7 mouse cellular contexts compared by ENCODE assay signal in the genomic region with DNA sequence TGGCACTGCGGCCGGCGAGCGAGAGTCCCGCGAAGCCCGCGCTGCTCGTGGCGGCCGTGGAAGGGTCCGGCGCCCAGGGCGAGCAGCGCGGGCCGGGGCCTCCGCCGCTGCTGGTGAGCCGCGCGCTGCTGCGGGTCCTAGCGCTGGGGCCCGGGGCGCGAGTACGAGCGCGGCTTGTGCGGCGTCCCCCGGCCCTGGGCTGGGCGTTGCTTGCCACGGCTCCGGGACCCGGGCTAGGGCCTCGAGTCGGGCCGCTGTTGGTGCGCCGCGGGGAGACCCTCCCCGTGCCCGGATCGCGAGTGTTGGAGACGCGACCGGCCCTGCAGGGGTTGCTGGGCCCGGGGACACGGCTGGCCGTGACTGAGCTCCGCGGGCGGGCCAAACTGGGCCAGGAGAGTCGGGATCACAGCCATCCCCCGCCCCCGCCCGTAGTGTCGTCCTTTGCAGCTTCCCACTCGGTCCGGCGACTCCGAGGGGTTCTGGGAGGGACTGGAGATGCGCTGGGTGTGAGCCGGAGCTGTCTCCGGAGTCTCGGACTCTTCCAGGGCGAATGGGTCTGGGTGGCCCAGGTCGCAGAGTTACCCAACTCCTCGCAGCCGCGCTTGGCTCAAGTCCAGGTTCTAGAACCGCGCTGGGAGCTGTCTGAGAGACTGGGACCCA. TPM values are rescaled to one million over a fixed set of nuclear protein-coding genes. Genes with fewer than 3 reads are reported as not detected.
A peak's percentile ranks its signal among the peaks of the same experiment; 100 is the strongest.
DNase-seq lines count a peak whose midpoint lies in the region; ATAC-seq and TF ChIP-seq lines count a peak whose summit lies in the region.

No protein-coding gene starts in this region.

- peak overlapping the region; percentile 87 for H3K4me2 ChIP-seq in embryonic facial prominence, embryonic 11.5 days (ENCODE audit: low read depth, low read length)
- H3K4me2 ChIP-seq in heart, embryonic 15.5 days: peak overlapping the region; percentile 90

- no peak overlapping the region for H3K27ac ChIP-seq in ES-Bruce4 (ENCODE audit: insufficient read depth, low read length)
- H3K27ac ChIP-seq in embryonic facial prominence, embryonic 11.5 days (replicated peaks; ENCODE audit: low read depth, low read length): peak overlapping the region; percentile 56; the same call in 1 of the 2 replicates
- peak overlapping the region; percentile 80 for H3K27ac ChIP-seq in heart, embryonic 15.5 days
- peak overlapping the region; percentile 80 for H3K27ac ChIP-seq in spleen, adult 2 months (ENCODE audit: insufficient read depth, low read length)

- TF ChIP-seq POLR2A in ES-Bruce4 (IDR thresholded peaks at IDR 0.05; ENCODE audit: insufficient read depth, low read length): no peak
- TF ChIP-seq POLR2A in spleen, adult 2 months (IDR thresholded peaks at IDR 0.05; ENCODE audit: low read depth, low read length): no peak

- H3K9ac ChIP-seq in ES-Bruce4 (ENCODE audit: low read depth, poor library complexity, severe bottlenecking): peak overlapping the region; percentile 98
- H3K9ac ChIP-seq in embryonic facial prominence, embryonic 11.5 days (replicated peaks; ENCODE audit: low read length): peak overlapping the region; percentile 85
- peak overlapping the region; percentile 78 for H3K9ac ChIP-seq in heart, embryonic 15.5 days

- no peaks in the 10 kb centered on the region for H3K9me3 ChIP-seq in ES-Bruce4 (replicated peaks; ENCODE audit: control insufficient read depth, insufficient read depth, low read length, poor library complexity, severe bottlenecking)
- no peaks in the 10 kb centered on the region for H3K9me3 ChIP-seq in embryonic facial prominence, embryonic 11.5 days (replicated peaks; ENCODE audit: control insufficient read depth, low read length)
- no peaks in the 10 kb centered on the region for H3K9me3 ChIP-seq in heart, embryonic 15.5 days (replicated peaks)

- peak overlapping the region; percentile 84 for H3K4me3 ChIP-seq in ES-Bruce4 (ENCODE audit: low read depth, low read length)
- peak overlapping the region; percentile 97 for H3K4me3 ChIP-seq in embryonic facial prominence, embryonic 11.5 days (ENCODE audit: low read depth, low read length)
- H3K4me3 ChIP-seq in heart, embryonic 15.5 days: peak overlapping the region; percentile 98
- peak overlapping the region; percentile 98 for H3K4me3 ChIP-seq in spleen, adult 2 months (ENCODE audit: extremely low read depth, insufficient read depth, insufficient read length)

- no peak for TF ChIP-seq CTCF in ES-Bruce4 (IDR thresholded peaks at IDR 0.05; ENCODE audit: low read depth, low read length)
- TF ChIP-seq CTCF in spleen, adult 2 months (IDR thresholded peaks at IDR 0.05; ENCODE audit: extremely low read depth, insufficient read depth, insufficient read length, insufficient replicate concordance): no peak

- 0 out of 2 replicates have a peak, but pooled peaks cover 5% of the 10 kb centered on the region for H3K36me3 ChIP-seq in ES-Bruce4 (ENCODE audit: control insufficient read depth, insufficient read depth, low read length, poor library complexity, severe bottlenecking)
- no peaks in the 10 kb centered on the region; the same call in none of the 2 replicates for H3K36me3 ChIP-seq in embryonic facial prominence, embryonic 11.5 days (replicated peaks; ENCODE audit: control insufficient read depth, insufficient read depth, low read depth, low read length)
- peaks cover 24% of the 10 kb centered on the region for H3K36me3 ChIP-seq in heart, embryonic 15.5 days
- H3K36me3 ChIP-seq in spleen, adult 2 months (ENCODE audit: control insufficient read depth, insufficient read depth, low read length): peaks cover 9% of the 10 kb centered on the region

- peak; percentile 56; the same call in 1 of the 2 replicates for ATAC-seq in embryonic facial prominence, embryonic 11.5 days (replicated peaks; ENCODE audit: insufficient number of reproducible peaks, low FRiP score, low TSS enrichment, low read depth)
- ATAC-seq in heart, embryonic 15.5 days (replicated peaks; ENCODE audit: insufficient number of reproducible peaks, insufficient read depth, low FRiP score, low read depth): peak; percentile 69

- no peaks in the 10 kb centered on the region for H3K27me3 ChIP-seq in ES-Bruce4 (ENCODE audit: control insufficient read depth, insufficient read depth, low read length, poor library complexity, severe bottlenecking)
- H3K27me3 ChIP-seq in embryonic facial prominence, embryonic 11.5 days (ENCODE audit: control insufficient read depth, insufficient read depth, low read length): no peaks in the 10 kb centered on the region
- no peaks in the 10 kb centered on the region for H3K27me3 ChIP-seq in heart, embryonic 15.5 days
- no peaks in the 10 kb centered on the region for H3K27me3 ChIP-seq in spleen, adult 2 months (ENCODE audit: control insufficient read depth, insufficient read depth, low read length)

- WGBS in embryonic facial prominence, embryonic 11.5 days: under 1% methylated on average over 75 of the region's 76 CpGs
- 0% methylated on average over 65 of the region's 76 CpGs for WGBS in heart, embryonic 15.5 days
- WGBS in spleen, adult 2 months: under 1% methylated on average over 71 of the region's 76 CpGs

- no peak for TF ChIP-seq EP300 in ES-Bruce4 (IDR thresholded peaks at IDR 0.05; ENCODE audit: insufficient read depth, low read depth, low read length)

- no peaks in the 10 kb centered on the region for H3K4me1 ChIP-seq in ES-Bruce4 (ENCODE audit: control insufficient read depth, insufficient read depth, low read length)
- no peaks in the 10 kb centered on the region for H3K4me1 ChIP-seq in embryonic facial prominence, embryonic 11.5 days (ENCODE audit: control insufficient read depth, insufficient read depth, low read length)
- peaks cover 16% of the 10 kb centered on the region for H3K4me1 ChIP-seq in heart, embryonic 15.5 days (replicated peaks)
- H3K4me1 ChIP-seq in spleen, adult 2 months (ENCODE audit: control insufficient read depth, insufficient read depth, insufficient read length): peaks cover 7% of the 10 kb centered on the region; the same call in 1 of the 2 replicates

- peak; percentile 60 for DNase-seq in 416B (ENCODE audit: low read depth)
- peak; percentile 10 for DNase-seq in embryonic facial prominence, embryonic 11.5 days (ENCODE audit: low spot score)
- peak; percentile 77 for DNase-seq in kidney, postnatal 10 days
- DNase-seq in lung, postnatal 36 days: peak; percentile 43
- DNase-seq in spleen, adult 2 months (ENCODE audit: low read depth in 1 of 2, low spot score in 2 of 2): no peak

RNA-seq across cellular contexts. Expression of gene Pex6, which starts 0.5 kb away (rescaled TPM):
- 13.0 and 13.4 TPM in 2 replicates for polyA plus RNA-seq in ES-Bruce4 (2011; ENCODE audit: insufficient read depth, insufficient read length, low read depth, missing spikeins)
- polyA plus RNA-seq in embryonic facial prominence, embryonic 11.5 days (2014; fragmentation: Nextera tagmentation; extraction: Ambion mirVana): 13.9 and 17.4 TPM in 2 replicates
- 10.5 and 19.0 TPM in 2 replicates for polyA plus RNA-seq in heart, embryonic 15.5 days (2015; fragmentation: Nextera tagmentation; extraction: Ambion mirVana)
- polyA plus RNA-seq in spleen, adult 2 months (2012; rRNA removed): 44.9 and 64.0 TPM in 2 replicates

RNA-seq across cellular contexts. Expression of gene Ppp2r5d, which starts 6.8 kb away (rescaled TPM):
- polyA plus RNA-seq in ES-Bruce4 (2011; ENCODE audit: insufficient read depth, insufficient read length, low read depth, missing spikeins): 97.3 and 99.4 TPM in 2 replicates
- polyA plus RNA-seq in embryonic facial prominence, embryonic 11.5 days (2014; fragmentation: Nextera tagmentation; extraction: Ambion mirVana): 111 and 115 TPM in 2 replicates
- 44.6 and 66.2 TPM in 2 replicates for polyA plus RNA-seq in heart, embryonic 15.5 days (2015; fragmentation: Nextera tagmentation; extraction: Ambion mirVana)
- 28.8 and 34.2 TPM in 2 replicates for polyA plus RNA-seq in spleen, adult 2 months (2012; rRNA removed)

RNA-seq across cellular contexts. Expression of gene Gnmt, which starts 17.2 kb away (rescaled TPM):
- 3.9 and 4.1 TPM in 2 replicates for polyA plus RNA-seq in ES-Bruce4 (2011; ENCODE audit: insufficient read depth, insufficient read length, low read depth, missing spikeins)
- polyA plus RNA-seq in embryonic facial prominence, embryonic 11.5 days (2014; fragmentation: Nextera tagmentation; extraction: Ambion mirVana): 0.35 and 0.62 TPM in 2 replicates
- 1.2 and 1.8 TPM in 2 replicates for polyA plus RNA-seq in heart, embryonic 15.5 days (2015; fragmentation: Nextera tagmentation; extraction: Ambion mirVana)
- 6.4 and 8.1 TPM in 2 replicates for polyA plus RNA-seq in spleen, adult 2 months (2012; rRNA removed)

RNA-seq across cellular contexts. Expression of gene Klhdc3, which starts 31.0 kb away (rescaled TPM):
- 90.3 and 97.7 TPM in 2 replicates for polyA plus RNA-seq in ES-Bruce4 (2011; ENCODE audit: insufficient read depth, insufficient read length, low read depth, missing spikeins)
- polyA plus RNA-seq in embryonic facial prominence, embryonic 11.5 days (2014; fragmentation: Nextera tagmentation; extraction: Ambion mirVana): 117 and 121 TPM in 2 replicates
- polyA plus RNA-seq in heart, embryonic 15.5 days (2015; fragmentation: Nextera tagmentation; extraction: Ambion mirVana): 153 and 163 TPM in 2 replicates
- polyA plus RNA-seq in spleen, adult 2 months (2012; rRNA removed): 57.5 and 69.2 TPM in 2 replicates

RNA-seq across cellular contexts. Expression of gene Mea1, which starts 33.1 kb away (rescaled TPM):
- 142 and 147 TPM in 2 replicates for polyA plus RNA-seq in ES-Bruce4 (2011; ENCODE audit: insufficient read depth, insufficient read length, low read depth, missing spikeins)
- polyA plus RNA-seq in embryonic facial prominence, embryonic 11.5 days (2014; fragmentation: Nextera tagmentation; extraction: Ambion mirVana): 165 and 186 TPM in 2 replicates
- 105 and 113 TPM in 2 replicates for polyA plus RNA-seq in heart, embryonic 15.5 days (2015; fragmentation: Nextera tagmentation; extraction: Ambion mirVana)
- 30.2 and 34.6 TPM in 2 replicates for polyA plus RNA-seq in spleen, adult 2 months (2012; rRNA removed)

Comparison
In these comparisons a context has a peak if more than half of its experiments do, and no peak if none do; other contexts are left out.
1. DNase-seq: peak in 416B (single experiment), embryonic facial prominence, embryonic 11.5 days (single experiment), kidney, postnatal 10 days (single experiment) and lung, postnatal 36 days (single experiment); none in spleen, adult 2 months (0 of 2).
2. Peak in every context shown above with its lines, with median percentiles within 50 percentile points of each other: H3K4me3 ChIP-seq and H3K9ac ChIP-seq.